Mouse (Mus musculus) midbrain, embryonic 14.5 days (tissue): ENCODE data around the gene Ivd. TPM values are rescaled to one million over a fixed set of nuclear protein-coding genes. Genes with fewer than 3 reads are reported as not detected.
A peak's percentile ranks its signal among the peaks of the same experiment; 100 is the strongest.

Source experiments
- ATAC-seq: fragments of 200-750 bp; cut with Nextera tagmentation; 2 replicates; pipeline ENCODE4 v1.8.0; 2017; ENCODE audit warnings: moderate number of reproducible peaks, moderate library complexity; ENCODE audit not compliant: low FRiP score, low TSS enrichment
- DNase-seq: peaks from one replicate; pipeline ENCODE4 v3.0.0-alpha.2; 2015
- H3K27ac ChIP-seq: fragments of 300-500 bp; sonication (generic); replicated peaks from 2 replicates; pipeline ENCODE4 v1.5.1; 2014; ENCODE audit warnings: mild to moderate bottlenecking, low read depth, low read length, moderate library complexity
- H3K27me3 ChIP-seq: fragments of 300-500 bp; sonication (generic); 2 replicates; pipeline ENCODE4 v1.6.1; 2014; ENCODE audit warnings: low read length, control low read depth, mixed read lengths; ENCODE audit not compliant: control insufficient read depth, insufficient read depth
- H3K36me3 ChIP-seq: fragments of 300-500 bp; sonication (generic); 2 replicates; pipeline ENCODE4 v1.6.1; 2014; ENCODE audit warnings: low read length, control low read depth; ENCODE audit not compliant: control insufficient read depth, insufficient read depth
- H3K4me1 ChIP-seq: fragments of 300-500 bp; sonication (generic); 2 replicates; pipeline ENCODE4 v1.6.1; 2014; ENCODE audit warnings: mild to moderate bottlenecking, antibody characterized with exemption, low read length, control low read depth; ENCODE audit not compliant: control insufficient read depth, insufficient read depth
- H3K4me2 ChIP-seq: fragments of 300-500 bp; sonication (generic); 2 replicates; pipeline ENCODE4 v1.6.1; 2014; ENCODE audit warnings: mild to moderate bottlenecking, low read length, moderate library complexity
- H3K4me3 ChIP-seq: fragments of 300-500 bp; sonication (generic); replicated peaks from 2 replicates; pipeline ENCODE4 v1.5.1; 2014; ENCODE audit warnings: low read depth, low read length
- H3K9ac ChIP-seq: fragments of 300-500 bp; sonication (generic); replicated peaks from 2 replicates; pipeline ENCODE4 v1.6.1; 2014; ENCODE audit warnings: mild to moderate bottlenecking, low read length, moderate library complexity
- H3K9me3 ChIP-seq: fragments of 300-500 bp; sonication (generic); 2 replicates; pipeline ENCODE4 v1.6.1; 2016; ENCODE audit warnings: low read length, control low read depth, mixed read lengths; ENCODE audit not compliant: control insufficient read depth
- WGBS: fragments of 180-500 bp; shearing (Covaris S2); extraction: QIAGEN DNeasy Blood & Tissue Kit; methylation state at CpG from one replicate; pipeline ENCODE4 v1.1.7; 2014; 5-methylcytosine and 5-hydroxymethylcytosine counted together
- polyA plus RNA-seq: library from polyadenylated mRNA; unstranded; fragments of >200 nt; fragmentation: Nextera tagmentation; extraction: Ambion mirVana; gene quantifications from 2 replicates; pipeline ENCODE4 v1.2.1, GENCODE M21; 2014

Gene Ivd
- 32.0 and 33.8 TPM in 2 replicates for polyA plus RNA-seq

DNA sequence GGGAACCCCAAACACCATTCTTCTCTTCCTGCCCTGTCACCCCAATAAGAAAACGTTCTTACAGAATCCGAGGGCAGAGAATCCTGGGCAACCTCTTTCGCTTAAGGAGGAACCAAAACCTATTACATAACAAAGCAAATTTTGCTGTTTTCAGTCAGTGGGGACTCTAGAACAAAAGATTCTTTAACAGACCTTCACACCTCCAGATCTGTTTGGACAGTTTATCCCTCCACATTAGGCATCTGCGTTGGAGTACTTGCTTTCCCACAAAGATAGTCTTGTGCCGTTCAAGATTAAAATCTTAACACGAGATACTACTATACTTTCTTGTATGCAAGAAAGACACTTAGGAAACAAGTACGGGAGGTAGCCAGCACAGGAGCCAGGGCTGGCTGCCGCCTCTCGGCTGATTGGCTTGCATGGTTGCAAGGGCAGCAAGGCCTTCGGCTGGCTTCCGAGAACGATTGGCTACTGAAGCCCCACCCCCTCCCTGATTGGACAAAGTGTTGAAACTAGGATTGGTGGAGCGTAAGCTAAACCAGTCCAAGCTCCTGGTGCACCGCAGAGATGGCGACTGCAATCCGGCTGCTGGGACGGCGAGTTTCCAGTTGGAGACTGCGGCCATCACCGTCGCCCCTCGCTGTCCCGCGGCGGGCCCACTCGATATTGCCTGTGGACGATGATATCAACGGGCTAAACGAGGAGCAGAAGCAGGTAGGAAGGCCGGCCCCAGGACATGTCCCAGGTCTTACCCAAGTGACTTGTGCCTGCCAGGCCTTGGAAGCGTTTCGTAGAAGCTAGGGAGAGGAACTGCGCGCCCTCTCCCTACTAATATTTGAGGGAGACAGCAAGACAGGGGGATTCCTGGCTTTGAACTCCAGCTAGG, at the start of gene Ivd:
Ivd (plus strand) TSS at position 501 of the 886 bp plus-strand sequence.
- under 1% methylated on average over 34 of the region's 34 CpGs for WGBS
- peak within 1 kb of the TSS; percentile 69 for H3K9ac ChIP-seq
- no peaks in the 10 kb centered on the region for H3K27me3 ChIP-seq
- H3K36me3 ChIP-seq = no peaks in the 10 kb centered on the region
- H3K4me2 ChIP-seq = peak within 1 kb of the TSS; percentile 81
- peak within 1 kb of the TSS; percentile 61 for H3K4me3 ChIP-seq
- peaks cover 11% of the 10 kb centered on the region; the same call in 1 of the 2 replicates for H3K4me1 ChIP-seq
- peak; percentile 100 for ATAC-seq
- no peaks in the 10 kb centered on the region for H3K9me3 ChIP-seq
- peak; percentile 97 for DNase-seq
- peak within 1 kb of the TSS; percentile 68 for H3K27ac ChIP-seq

DNA sequence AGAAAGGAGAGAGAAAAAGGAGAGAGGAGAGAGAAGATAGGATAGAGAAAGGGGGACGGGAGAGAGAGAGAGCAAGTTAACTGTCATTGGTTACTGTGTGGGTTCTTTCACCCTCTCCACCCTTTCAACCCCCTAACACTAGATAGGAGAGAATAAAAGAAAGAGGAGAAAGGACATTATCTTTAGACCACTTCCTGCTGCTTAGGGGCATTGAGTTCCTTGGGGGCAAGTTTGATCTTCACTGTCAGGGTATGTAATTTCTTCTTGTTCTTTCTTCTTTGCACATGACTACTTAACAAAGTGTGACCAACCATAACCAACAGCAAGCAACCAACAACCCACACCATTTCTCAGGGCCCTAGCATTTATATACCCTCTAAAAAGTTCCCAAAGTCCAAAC, 49.0 kb upstream of the Ivd start:
- no peaks in the 10 kb centered on the region for H3K9me3 ChIP-seq
- peaks cover 10% of the 10 kb centered on the region for H3K4me1 ChIP-seq
- no peaks in the 10 kb centered on the region for H3K36me3 ChIP-seq
- H3K27me3 ChIP-seq = no peaks in the 10 kb centered on the region
- ATAC-seq (no peak), DNase-seq (no peak)
- H3K27ac ChIP-seq = no peak overlapping the region
- no peak overlapping the region for H3K9ac ChIP-seq
- H3K4me3 ChIP-seq = no peak overlapping the region
- WGBS = 59% methylated on average over 1 of the region's 1 CpGs
- H3K4me2 ChIP-seq = no peak overlapping the region

DNA sequence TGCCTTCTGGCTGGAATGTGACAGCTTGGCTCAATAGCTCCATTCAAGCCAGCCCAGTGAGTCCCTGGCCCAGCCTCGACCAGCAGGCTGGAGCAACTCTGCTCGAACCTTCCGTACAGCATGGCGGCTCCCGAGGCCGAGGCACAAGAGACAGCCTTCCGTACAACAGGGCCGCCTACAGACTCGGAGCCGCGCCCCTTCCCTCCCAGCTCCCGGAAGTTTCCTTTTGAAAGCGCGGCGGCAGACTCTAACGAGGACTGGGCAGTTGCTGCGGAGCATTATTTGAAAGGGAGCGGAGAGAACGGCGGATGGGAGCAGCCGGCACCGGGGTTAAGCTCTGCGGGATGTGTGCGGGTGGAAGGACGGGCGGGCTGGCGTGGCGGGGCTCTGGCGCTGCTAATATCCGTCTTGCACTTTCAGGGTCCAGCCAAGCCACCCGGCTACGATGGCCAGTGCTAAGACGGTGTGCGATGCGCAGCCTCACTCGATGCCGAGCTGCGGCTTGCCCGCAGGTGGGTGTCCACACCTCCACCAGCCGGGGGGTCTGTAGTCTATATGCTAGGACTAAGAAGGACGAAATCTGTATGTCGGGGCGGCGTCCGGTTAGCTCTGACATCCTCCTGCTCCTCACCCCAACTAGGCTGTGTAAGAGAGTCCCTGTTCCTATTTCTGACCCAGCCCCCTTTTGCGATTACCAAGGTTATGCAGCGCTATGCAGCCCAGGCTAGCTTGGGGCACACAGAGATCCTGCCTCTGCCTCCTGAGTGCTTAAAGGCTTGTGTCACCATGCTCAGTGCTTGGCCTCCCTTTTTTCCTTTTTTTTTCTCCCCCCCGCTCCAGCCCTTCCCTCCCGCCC, 47.5 kb upstream of the Ivd start, which contains the start of gene Knstrn:
Knstrn (plus strand) TSS at position 23 of the 856 bp plus-strand sequence.
- DNase-seq = peak; percentile 97
- peak within 1 kb of the TSS; percentile 84 for H3K4me2 ChIP-seq
- H3K9ac ChIP-seq = peak within 1 kb of the TSS; percentile 65
- ATAC-seq = peak; percentile 93
- H3K4me3 ChIP-seq = peak within 1 kb of the TSS; percentile 65
- H3K27ac ChIP-seq = no peak within 1 kb of the TSS
- no peaks in the 10 kb centered on the region for H3K36me3 ChIP-seq
- H3K4me1 ChIP-seq = peaks cover 10% of the 10 kb centered on the region
- WGBS = 1% methylated on average over 49 of the region's 49 CpGs
- H3K27me3 ChIP-seq = no peaks in the 10 kb centered on the region
- no peaks in the 10 kb centered on the region for H3K9me3 ChIP-seq

DNA sequence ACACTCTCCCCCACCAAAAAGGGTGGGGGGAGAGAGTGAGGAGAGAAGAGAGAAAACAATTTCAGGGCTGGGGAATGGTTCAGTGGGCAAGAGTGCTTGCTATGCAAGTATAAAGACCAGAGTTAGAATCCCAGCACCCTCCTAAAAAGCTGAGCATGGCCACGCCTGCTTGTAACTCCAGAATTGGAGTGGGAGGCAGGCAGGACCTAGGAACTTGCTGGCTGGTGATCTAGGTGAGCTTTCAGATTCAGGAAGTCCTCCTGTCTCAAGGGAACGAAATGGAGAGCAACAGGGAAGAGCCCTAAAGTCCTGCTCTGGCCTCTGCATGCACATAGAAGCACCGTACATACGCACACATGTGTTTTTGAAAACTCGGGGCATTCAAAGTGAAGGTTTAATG, 39.0 kb upstream of the Ivd start:
- Histone ChIP-seq H3K4me2 (no peak overlapping the region), H3K9me3 (no peaks in the 10 kb centered on the region), H3K27ac (no peak overlapping the region), H3K9ac (no peak overlapping the region), H3K4me1 (no peaks in the 10 kb centered on the region), H3K36me3 (peaks cover under 1% of the 10 kb centered on the region; the same call in 1 of the 2 replicates), H3K27me3 (no peaks in the 10 kb centered on the region), H3K4me3 (no peak overlapping the region)
- DNase-seq (no peak), ATAC-seq (no peak)
- 95% methylated on average over 5 of the region's 5 CpGs for WGBS

DNA sequence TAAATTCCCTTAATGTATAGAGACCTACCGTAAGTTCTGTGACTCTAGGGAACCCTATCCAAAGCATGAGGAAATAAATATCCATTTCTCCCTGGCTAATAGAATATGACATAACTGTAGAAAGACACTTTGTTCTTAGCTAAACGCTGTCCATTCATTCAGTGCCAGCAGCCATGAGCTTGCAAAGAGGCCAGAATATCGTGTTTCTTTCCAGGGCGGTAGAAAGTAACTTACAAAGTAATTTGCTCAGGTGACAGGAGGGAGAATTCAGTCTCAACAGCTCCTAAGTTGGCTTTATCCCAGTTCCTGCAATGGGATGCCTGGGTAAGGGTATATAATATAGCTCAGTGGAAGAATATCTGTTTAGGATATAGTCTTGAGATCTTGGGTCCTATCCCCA, 37.4 kb upstream of the Ivd start:
- no peak for ATAC-seq
- peaks cover 4% of the 10 kb centered on the region; the same call in 1 of the 2 replicates for H3K36me3 ChIP-seq
- H3K4me1 ChIP-seq = no peaks in the 10 kb centered on the region
- H3K9ac ChIP-seq = no peak overlapping the region
- no peak overlapping the region for H3K4me3 ChIP-seq
- DNase-seq = no peak
- no peak overlapping the region for H3K4me2 ChIP-seq
- H3K27me3 ChIP-seq = no peaks in the 10 kb centered on the region
- H3K27ac ChIP-seq = no peak overlapping the region
- 98% methylated on average over 4 of the region's 4 CpGs for WGBS
- H3K9me3 ChIP-seq = no peaks in the 10 kb centered on the region

DNA sequence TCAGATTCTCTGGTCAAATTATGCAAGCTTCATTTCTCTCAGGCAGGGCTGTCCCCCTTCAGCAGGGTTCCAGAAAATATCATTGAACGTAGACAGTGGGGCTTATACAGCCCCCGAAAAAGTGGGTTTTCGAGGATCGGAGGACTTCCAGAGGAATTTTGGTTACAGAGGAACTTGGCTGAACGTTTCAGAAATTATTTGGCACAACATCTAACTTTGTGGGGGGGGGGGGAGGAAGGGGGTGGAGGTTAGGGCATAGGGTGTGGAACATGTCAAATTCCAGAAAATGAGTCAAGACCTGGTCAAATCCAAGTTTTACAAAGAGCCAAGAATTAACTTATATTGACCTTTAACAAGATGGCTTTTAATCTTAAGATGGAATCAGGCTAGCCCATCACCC, 32.7 kb upstream of the Ivd start:
- Histone ChIP-seq H3K4me1 (no peaks in the 10 kb centered on the region), H3K4me2 (no peak overlapping the region), H3K27me3 (no peaks in the 10 kb centered on the region), H3K36me3 (peaks cover 12% of the 10 kb centered on the region), H3K9me3 (no peaks in the 10 kb centered on the region), H3K9ac (no peak overlapping the region), H3K27ac (no peak overlapping the region), H3K4me3 (no peak overlapping the region)
- WGBS = 94% methylated on average over 5 of the region's 5 CpGs
- no peak for DNase-seq
- no peak for ATAC-seq

DNA sequence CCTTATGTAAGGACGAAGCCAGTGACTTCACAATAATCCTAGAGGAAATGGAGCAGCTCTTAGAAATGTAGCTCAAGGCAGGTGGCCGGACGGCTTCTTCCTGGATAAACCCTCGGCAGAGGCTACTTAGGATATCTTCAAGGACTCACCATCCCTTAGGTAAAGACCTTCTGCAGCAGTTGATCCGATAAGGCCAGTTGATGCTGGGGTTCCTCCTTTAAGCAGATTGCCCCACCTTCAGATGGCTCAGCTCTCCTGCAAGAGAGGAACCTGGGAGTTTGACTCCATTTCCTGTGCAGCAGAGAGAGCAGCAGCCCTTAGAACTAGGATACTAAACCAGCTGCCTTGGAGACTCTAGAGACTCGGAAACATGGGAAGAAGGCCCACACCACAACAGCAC, 27.7 kb upstream of the Ivd start:
- no peak for ATAC-seq
- Histone ChIP-seq H3K9ac (no peak overlapping the region), H3K4me3 (no peak overlapping the region), H3K36me3 (peaks cover 12% of the 10 kb centered on the region), H3K4me2 (no peak overlapping the region), H3K4me1 (no peaks in the 10 kb centered on the region), H3K27me3 (no peaks in the 10 kb centered on the region), H3K9me3 (no peaks in the 10 kb centered on the region), H3K27ac (no peak overlapping the region)
- DNase-seq = no peak
- WGBS = 95% methylated on average over 6 of the region's 6 CpGs

DNA sequence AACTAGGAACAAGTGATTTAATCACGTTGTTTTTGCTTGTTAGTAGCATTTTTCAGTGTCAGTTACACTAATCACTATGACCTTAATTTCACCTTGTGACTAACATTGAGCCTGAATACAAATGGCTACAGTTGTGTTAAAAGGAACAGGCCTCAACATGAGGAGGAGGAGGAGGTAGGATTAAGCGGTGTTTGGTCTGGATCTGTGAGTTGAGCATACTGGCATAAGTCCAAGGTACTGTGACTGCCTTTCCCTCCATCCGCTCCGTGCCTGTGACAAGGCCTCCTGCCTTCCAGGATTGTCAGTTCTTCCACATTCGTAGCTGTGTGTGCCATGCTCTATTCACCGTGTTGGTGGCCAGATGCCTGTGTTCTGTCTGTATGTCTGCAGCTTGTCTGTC, 26.6 kb upstream of the Ivd start:
- DNase-seq (no peak), ATAC-seq (no peak)
- no peak overlapping the region for H3K4me2 ChIP-seq
- peaks cover 8% of the 10 kb centered on the region for H3K36me3 ChIP-seq
- H3K4me1 ChIP-seq = no peaks in the 10 kb centered on the region
- H3K27ac ChIP-seq = no peak overlapping the region
- H3K4me3 ChIP-seq = no peak overlapping the region
- 90% methylated on average over 6 of the region's 6 CpGs for WGBS
- H3K9ac ChIP-seq = no peak overlapping the region
- H3K27me3 ChIP-seq = no peaks in the 10 kb centered on the region
- H3K9me3 ChIP-seq = no peaks in the 10 kb centered on the region
